Mouse (Mus musculus): ENCODE results near the gene Nop10. TPM values are rescaled to one million over a fixed set of nuclear protein-coding genes. Genes with fewer than 3 reads are reported as not detected.

Gene Nop10
- total RNA-seq (2023; ENCODE audit: inconsistent age): 61.1 to 71.6 TPM (median 67.0 TPM) in 4 replicates

DNA sequence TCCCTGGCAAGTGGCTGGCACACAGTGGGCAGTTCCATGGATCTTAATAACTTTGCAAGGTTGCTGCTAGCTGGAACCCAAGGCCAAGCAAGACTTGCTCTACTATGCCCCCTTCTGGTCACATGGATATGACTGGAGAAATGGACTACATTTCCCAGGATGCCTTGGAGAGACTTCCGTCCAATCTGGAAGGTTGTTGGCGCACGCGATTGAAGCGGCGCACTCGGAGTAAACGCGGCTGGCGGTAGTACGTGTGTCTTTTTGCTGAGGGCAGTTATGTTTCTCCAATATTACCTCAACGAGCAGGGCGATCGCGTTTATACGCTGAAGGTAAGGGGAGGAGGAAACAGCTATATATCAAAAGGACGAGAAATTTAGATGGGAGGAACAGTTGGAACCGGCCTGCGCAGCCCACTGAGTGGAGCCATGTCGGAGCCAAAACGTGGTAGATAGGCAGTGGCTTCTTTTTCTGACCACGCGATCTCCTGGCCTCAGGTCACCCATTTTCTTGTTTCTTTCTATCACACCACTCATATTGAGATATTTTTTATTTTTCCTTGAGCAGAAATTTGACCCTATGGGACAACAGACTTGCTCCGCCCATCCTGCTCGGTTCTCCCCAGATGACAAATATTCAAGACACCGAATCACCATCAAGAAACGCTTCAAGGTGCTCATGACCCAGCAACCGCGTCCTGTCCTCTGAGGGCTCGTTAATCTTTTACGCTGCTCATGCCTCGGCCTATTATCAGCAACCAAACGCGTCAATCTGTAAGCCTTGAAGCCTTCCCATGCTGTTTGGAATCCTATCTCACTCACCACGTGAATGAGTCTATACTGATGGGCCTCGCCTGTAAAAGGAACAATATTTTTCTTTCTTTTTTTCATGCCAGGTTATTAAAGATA lies at the start of gene Nop10:
Nop10 (plus strand) TSS at position 179 of the 906 bp plus-strand sequence.

DNA sequence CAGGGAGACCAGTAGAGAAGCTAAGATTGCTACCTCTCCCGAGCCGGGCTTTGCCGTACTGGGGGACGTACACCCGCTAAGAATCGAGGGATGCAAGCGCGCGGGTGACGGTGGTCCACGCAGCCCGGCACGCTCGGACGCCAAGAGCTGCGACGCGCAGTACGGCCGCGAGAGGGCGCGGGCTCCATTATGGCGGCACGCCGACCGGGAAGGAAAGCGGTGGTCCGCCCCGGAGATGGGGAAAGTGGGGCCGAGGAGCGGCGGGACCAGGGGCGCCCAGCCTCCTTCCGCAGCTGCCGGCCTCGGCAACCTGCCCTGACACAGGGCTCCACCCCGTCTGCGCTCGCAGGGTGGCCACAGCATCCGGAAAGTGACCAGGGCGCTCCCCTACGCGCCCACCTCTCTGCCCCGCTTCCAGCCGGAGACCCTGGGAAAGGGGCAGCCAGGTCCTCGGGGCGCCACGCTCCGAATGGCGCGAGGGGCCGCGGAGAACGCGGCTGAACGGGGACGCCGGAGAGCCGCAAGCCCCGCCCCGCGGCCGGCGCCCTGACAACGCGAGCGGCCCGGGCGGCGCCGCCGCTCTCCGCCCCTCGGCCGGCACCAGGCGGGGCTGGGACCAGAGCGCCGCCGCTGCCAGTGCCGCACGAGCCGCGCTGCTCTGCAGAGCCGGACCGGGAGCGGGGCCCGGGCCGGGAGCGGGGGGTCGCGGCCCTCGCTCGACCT lies 22.4 kb upstream of the Nop10 start, which contains the start of gene Lpcat4:
Lpcat4 (plus strand) TSS at position 257 of the 723 bp plus-strand sequence.

DNA sequence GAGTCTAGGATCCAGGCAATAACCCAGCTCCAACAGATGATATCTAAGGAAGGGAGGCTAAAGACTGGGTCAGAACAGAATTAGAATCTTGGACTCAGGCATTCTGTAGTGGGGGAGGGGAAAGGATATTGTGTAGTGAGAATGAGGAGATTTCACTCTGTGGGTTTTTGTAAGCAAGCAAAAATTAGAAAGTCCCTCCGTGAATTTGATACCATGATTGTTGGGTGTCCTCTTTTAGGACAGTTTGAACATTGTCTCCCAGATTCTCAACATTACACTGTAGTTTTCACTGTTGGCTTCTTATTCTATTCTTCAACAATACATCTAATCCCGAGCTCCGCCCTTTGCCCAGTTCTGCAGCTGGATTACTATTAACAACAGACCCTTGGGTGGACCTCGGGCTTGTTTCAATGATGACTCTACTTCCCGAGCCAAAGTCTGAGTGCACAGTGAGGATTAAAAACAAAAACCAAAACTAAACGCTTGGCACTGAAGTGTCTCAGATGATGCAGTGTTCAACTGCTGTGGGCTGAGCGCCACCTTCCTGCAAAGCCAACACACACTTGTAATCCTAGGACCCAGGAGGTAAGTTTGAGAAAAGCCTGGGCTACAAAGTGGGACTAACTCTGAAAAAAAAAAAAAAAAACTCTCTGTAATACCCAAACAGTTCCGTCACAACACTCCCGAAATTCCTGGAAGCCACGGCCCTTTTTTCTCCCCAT lies 2.3 kb upstream of the Nop10 start, which contains the start of gene Nutm1:
Nutm1 (minus strand) TSS at position 51 of the 722 bp plus-strand sequence.

GRCm38 (mm10) chr2:112265448-112266241 lies 3.9 kb downstream of the Nop10 start, which contains the start of gene Slc12a6:
Slc12a6 (plus strand) TSS chr2:112265825.

DNA sequence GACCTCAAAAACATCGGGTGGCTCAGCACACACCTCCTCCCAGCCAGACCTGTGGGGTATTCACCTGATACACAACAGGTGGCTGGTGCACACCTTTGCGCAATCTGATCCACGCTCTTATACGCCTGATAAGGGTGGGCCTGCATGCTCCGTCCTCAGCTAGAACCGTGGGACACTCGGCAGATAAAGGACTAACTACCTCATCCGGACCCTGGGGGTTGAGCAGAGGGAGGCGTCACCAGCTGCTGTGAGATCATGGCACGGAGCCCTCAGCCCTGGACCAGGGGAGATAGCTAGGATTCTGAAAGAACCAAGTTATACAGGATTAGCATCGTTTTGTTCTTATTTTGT lies 4.5 kb downstream of the Nop10 start, which contains the start of gene Gm21985:
Gm21985 (plus strand) TSS at position 73 of the 351 bp plus-strand sequence.

Other genes starting within 250 kb of the Nop10 start
- not detected in 4 replicates for gene Olfr1310, start 249.2 kb upstream of the Nop10 start, total RNA-seq (2023; ENCODE audit: inconsistent age)
- not detected in 4 replicates for gene Olfr1311, start 237.5 kb upstream of the Nop10 start, total RNA-seq (2023; ENCODE audit: inconsistent age)
- gene Olfr1312, start 211.7 kb upstream of the Nop10 start, total RNA-seq (2023; ENCODE audit: inconsistent age): not detected in 4 replicates
- not detected in 4 replicates for gene Olfr1313, start 184.1 kb upstream of the Nop10 start, total RNA-seq (2023; ENCODE audit: inconsistent age)
- not detected in 4 replicates for gene Olfr1314, start 165.1 kb upstream of the Nop10 start, total RNA-seq (2023; ENCODE audit: inconsistent age)
- gene Olfr1315-ps1, start 146.5 kb upstream of the Nop10 start, total RNA-seq (2023; ENCODE audit: inconsistent age): not detected in 4 replicates
- not detected in 4 replicates for gene Olfr1316, start 126.9 kb upstream of the Nop10 start, total RNA-seq (2023; ENCODE audit: inconsistent age)
- not detected in 4 replicates for gene Olfr1317, start 121.6 kb upstream of the Nop10 start, total RNA-seq (2023; ENCODE audit: inconsistent age)
- gene Olfr1318, start 107.7 kb upstream of the Nop10 start, total RNA-seq (2023; ENCODE audit: inconsistent age): not detected in 4 replicates
- 7.0 to 10.3 TPM (median 9.0 TPM) in 4 replicates for gene Lpcat4, start 22.5 kb upstream of the Nop10 start, total RNA-seq (2023; ENCODE audit: inconsistent age)
- gene Nutm1, start 2.6 kb upstream of the Nop10 start, total RNA-seq (2023; ENCODE audit: inconsistent age): not detected in 4 replicates
- 308 to 321 TPM (median 314 TPM) in 4 replicates for gene Slc12a6, start 3.9 kb downstream of the Nop10 start, total RNA-seq (2023; ENCODE audit: inconsistent age)
- 0.27 to 0.70 TPM (median 0.30 TPM) in 3 of 4 replicates, not detected in the other for gene Gm21985, start 4.4 kb downstream of the Nop10 start, total RNA-seq (2023; ENCODE audit: inconsistent age)
- gene Emc4, start 106.1 kb downstream of the Nop10 start, total RNA-seq (2023; ENCODE audit: inconsistent age): 27.2 to 28.8 TPM (median 28.1 TPM) in 4 replicates
- gene Katnbl1, start 117.3 kb downstream of the Nop10 start, total RNA-seq (2023; ENCODE audit: inconsistent age): 9.0 to 10.6 TPM (median 10.2 TPM) in 4 replicates
- 9.9 to 11.4 TPM (median 10.7 TPM) in 4 replicates for gene Emc7, start 193.1 kb downstream of the Nop10 start, total RNA-seq (2023; ENCODE audit: inconsistent age)
- gene Chrm5, start 218.8 kb downstream of the Nop10 start, total RNA-seq (2023; ENCODE audit: inconsistent age): not detected in 4 replicates
- gene Aven, start 231.0 kb downstream of the Nop10 start, total RNA-seq (2023; ENCODE audit: inconsistent age): 10.6 to 19.8 TPM (median 16.1 TPM) in 4 replicates